Mouse (Mus musculus) adrenal gland, postnatal 14 days (tissue): ENCODE measurements around the gene Grid2ip. TPM values are rescaled to one million over a fixed set of nuclear protein-coding genes. Genes with fewer than 3 reads are reported as not detected.

Experiments used
- DNase-seq: peaks from one replicate; pipeline ENCODE4 v3.0.0; 2021; ENCODE audit warnings: mixed read lengths
- total RNA-seq: library from RNA; stranded (reverse); gene quantifications from 2 replicates; pipeline ENCODE4 v1.2.3, GENCODE M21; 2021

Grid2ip gene
- total RNA-seq, 1 experiment from 2014 or later = 0.41 TPM

DNA sequence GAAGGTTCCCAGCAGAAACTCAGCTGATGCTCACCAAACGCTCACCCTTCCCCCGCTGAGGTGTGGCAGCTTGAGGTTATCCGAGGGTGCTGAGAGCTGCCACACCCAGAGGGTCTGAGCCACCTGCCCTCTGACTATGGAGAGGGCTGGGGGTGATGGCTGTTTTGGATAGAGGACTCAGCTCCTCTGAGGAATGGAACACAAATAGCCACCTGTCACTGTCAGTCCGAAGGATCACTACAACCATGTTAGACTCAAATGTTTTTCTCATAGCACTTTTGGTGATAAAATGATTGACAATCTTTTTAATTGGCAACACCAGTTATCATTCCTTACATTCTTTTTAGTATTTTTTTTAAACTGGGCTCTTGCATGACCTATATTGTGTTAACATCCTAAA lies 64.3 kb downstream of the Grid2ip start:
- DNase-seq = no peak

DNA sequence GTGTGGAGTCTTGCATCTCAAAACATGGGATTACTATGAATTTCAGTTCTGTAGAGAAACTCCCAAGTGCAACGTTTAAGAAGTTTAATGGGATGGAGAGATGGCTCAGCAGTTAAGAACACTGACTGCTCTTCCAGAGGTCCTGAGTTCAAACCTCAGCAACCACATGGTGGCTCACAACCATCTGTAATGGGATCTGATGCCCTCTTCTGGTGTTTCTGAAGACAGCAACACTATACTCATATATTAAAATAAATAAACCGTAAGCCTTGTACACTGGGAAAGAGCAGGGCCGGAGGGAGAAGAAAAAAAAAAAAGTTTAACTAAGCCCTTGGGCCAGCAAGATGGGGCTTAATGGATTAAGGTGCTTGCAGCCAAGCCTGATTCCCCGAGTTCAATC lies 65.9 kb downstream of the Grid2ip start:
- no peak for DNase-seq

- DNase-seq = peak; percentile 83
Measured at GRCm38 (mm10) chr5:143423899-143424519, 66.9 kb downstream of the Grid2ip start.

GRCm38 (mm10) chr5:143434421-143434820 lies 77.3 kb downstream of the Grid2ip start:
- peak; percentile 89 for DNase-seq

DNA sequence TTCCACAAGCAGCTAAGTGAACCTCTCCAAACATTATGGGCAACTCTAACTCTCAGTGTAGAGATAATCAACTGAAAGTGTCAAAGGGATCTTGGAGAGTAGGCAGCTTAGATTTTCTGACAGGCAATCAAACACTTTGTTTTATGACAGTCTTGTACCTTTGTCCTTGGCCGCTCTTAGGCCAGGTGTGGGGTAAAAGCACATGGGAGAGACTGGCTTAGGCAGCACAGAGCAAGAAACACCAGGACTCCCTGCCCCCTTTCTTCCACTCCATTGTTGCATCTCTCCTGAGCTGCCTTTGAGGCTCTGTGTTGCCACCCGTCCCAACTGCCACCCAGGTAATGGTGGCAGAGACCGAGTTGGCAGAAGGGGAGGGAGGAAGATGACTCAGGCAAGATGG lies 84.2 kb downstream of the Grid2ip start:
- no peak for DNase-seq

DNA sequence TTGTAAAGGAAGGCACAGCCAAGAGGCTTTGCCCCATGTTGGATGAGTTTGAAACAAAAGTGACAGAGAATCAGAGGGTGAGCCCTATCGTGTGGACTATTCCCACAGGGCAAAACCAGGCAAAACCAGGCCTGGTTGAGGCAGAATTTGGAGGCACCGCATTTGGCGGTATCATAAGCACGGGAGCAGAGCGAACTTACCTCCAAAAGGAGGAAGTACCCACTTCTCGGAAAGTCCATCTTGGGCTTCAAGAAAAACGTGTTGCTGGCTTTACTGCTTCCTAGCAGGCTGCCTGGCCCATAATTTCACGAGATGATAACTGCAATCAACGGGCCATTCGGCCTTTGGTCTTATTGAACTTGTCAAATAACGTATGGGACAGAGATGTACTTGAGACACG lies 84.6 kb downstream of the Grid2ip start:
- no peak for DNase-seq

Other genes with a start within 250 kb of the Grid2ip start
- 39.5 and 44.5 TPM in 2 replicates for gene Rnf216, start 244.3 kb upstream of the Grid2ip start, total RNA-seq
- gene Olfr718-ps1, start 209.8 kb upstream of the Grid2ip start, total RNA-seq = 0.08 TPM in 1 of 2 replicates, not detected in the other
- gene Rbak, start 176.6 kb upstream of the Grid2ip start, total RNA-seq = 10.5 and 13.4 TPM in 2 replicates
- not detected in 2 replicates for gene Spdye4b, start 176.3 kb upstream of the Grid2ip start, total RNA-seq
- gene Spdye4a, start 130.4 kb upstream of the Grid2ip start, total RNA-seq = not detected in 2 replicates
- gene Zfp12, start 122.2 kb upstream of the Grid2ip start, total RNA-seq = 19.7 and 22.0 TPM in 2 replicates
- gene Zfp316, start 87.3 kb upstream of the Grid2ip start, total RNA-seq = 6.9 and 7.6 TPM in 2 replicates
- 0.41 and 0.83 TPM in 2 replicates for gene Zfp853, start 63.7 kb upstream of the Grid2ip start, total RNA-seq
- 24.5 and 26.4 TPM in 2 replicates for gene E130309D02Rik, start 42.0 kb upstream of the Grid2ip start, total RNA-seq
- 52.0 and 52.5 TPM in 2 replicates for gene Zdhhc4, start 28.1 kb upstream of the Grid2ip start, total RNA-seq
- 101 and 108 TPM in 2 replicates for gene Kdelr2, start 46.5 kb downstream of the Grid2ip start, total RNA-seq
- gene Daglb, start 107.2 kb downstream of the Grid2ip start, total RNA-seq = 11.2 and 13.1 TPM in 2 replicates
- gene Rac1, start 170.7 kb downstream of the Grid2ip start, total RNA-seq = 343 and 359 TPM in 2 replicates